Mouse (Mus musculus): ENCODE data around the gene Anp32e. TPM values are rescaled to one million over a fixed set of nuclear protein-coding genes. Genes with fewer than 3 reads are reported as not detected.
A peak's percentile ranks its signal among the peaks of the same experiment; 100 is the strongest.

The Anp32e gene
- polyA plus RNA-seq, 1 experiment, result 123 TPM

DNA sequence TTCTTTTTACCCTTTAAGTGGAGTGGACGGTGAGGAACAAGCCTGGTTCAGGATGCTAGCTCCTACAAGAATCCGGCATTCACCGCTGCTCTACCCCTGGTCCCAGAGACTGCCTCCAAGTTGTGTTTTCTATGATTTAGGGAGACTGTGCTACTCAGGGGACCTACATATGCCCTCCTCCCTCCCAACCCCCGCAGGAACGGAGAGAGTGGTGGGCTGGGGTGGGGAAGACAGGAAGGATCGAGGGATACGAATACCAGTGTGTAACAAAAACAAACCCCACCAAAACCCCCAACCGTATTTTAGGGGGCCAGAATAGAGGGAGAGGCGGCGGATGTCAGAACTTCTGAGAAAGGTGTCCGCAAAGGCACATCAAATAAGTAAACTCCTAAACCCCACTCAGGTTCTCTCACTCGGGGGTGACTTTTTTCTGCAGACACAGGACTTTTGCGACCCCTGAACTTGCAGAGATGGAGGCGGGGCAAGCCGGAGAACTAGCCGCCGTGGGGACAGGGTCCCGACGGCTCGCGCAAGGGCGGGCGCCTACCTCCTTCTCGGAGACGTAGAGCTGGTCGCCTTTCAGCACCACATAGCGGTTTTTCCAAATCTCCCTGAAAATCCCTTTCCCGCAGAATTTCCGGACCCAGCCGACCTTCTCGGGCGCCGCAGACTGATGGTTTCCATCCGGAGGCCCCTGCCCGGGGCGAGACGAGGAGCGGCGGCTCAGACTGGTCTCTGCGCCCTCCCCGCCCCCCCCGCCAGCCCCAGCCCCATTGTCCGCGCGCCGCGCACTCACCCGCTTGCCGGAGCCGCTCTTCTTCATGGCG lies 66.1 kb downstream of the Anp32e start:
- DNase-seq (ENCODE audit: extremely low spot score in 1 of 2, low spot score in 1 of 2), result no peak

DNA sequence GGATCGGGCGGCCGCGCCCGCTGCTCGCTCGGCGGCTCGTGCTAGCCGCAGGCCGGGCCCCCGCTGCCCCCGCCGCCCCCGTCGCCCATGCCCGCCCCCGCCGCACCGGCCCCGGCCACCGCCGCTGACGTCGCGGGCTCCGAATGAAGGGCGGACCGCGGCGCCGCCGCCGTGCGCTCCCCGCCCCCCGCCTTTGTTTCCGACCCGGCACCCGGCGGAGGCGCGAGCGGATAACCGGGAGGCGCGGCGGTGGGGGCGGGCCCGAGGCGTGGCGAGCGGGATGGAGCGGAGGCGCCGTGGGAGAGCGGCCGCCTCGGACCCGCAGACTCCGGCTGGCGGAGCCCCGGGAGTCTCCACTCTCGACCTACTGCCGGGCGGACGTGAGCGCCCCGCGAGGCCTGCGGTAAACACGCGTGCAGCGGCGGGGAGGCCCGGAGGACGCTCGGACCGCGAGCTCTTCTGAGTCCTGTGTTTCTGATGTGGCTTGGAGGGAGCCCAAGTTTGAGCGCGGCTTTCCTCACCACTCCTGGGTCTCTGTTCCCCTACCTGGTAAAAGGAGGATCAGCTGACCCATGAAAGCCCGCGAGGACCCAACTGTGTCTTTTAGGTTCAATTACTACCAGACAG lies 66.9 kb downstream of the Anp32e start, which contains the start of gene Plekho1:
TSS of gene Plekho1 (minus strand) at position 200 of the 627 bp plus-strand sequence.
- peak in 1 of 2 experiments; percentile 71 for DNase-seq (ENCODE audit: extremely low spot score in 1 of 2, low spot score in 1 of 2)

DNA sequence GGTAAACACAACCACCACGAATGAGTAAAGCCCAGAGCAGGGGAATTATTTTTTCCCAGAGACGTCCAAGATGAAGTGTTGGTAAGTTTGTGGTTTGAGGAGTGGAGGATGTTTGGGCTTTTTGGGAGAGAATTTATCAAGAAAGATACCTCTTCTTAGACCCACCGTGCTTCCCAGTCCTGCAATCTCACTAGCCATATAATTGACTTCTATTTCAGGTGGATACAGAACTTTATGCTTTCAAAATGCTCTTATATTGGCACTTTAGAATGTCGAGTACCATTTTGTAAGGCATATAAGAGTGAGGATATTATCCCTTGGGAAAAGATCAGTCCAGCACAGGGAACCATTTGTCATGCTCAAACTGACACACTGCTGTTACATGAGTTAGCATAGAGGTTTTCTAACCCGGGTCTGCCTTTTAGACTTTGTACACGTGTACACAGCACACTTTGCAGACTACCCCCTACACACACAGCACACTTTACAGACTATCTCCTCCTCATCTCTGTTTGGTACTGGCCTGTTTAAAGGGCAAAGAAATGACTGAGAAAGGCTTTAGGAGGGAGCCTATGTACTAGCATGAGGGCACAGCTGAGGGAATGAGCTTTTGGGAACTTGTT lies 67.5 kb downstream of the Anp32e start:
- no peak for DNase-seq (ENCODE audit: extremely low spot score in 1 of 2, low spot score in 1 of 2)

Other genes starting within 250 kb of the Anp32e start
- 3.5 and 4.1 TPM in 2 replicates for gene Adamtsl4, start 241.3 kb upstream of the Anp32e start, polyA plus RNA-seq (2012; rRNA removed)
- 19.9 and 23.0 TPM in 2 replicates for gene Ecm1, start 189.7 kb upstream of the Anp32e start, polyA plus RNA-seq (2012; rRNA removed)
- 37.5 and 38.4 TPM in 2 replicates for gene Tars2, start 169.0 kb upstream of the Anp32e start, polyA plus RNA-seq (2012; rRNA removed)
- gene Rprd2, start 110.4 kb upstream of the Anp32e start, polyA plus RNA-seq (2012; rRNA removed), result 24.6 and 28.5 TPM in 2 replicates
- gene Prpf3, start 73.4 kb upstream of the Anp32e start, polyA plus RNA-seq (2012; rRNA removed), result 35.9 and 36.2 TPM in 2 replicates
- gene Mrps21, start 57.7 kb upstream of the Anp32e start, polyA plus RNA-seq (2012; rRNA removed), result 235 and 288 TPM in 2 replicates
- gene Ciart, start 47.0 kb upstream of the Anp32e start, polyA plus RNA-seq (2012; rRNA removed), result 37.2 and 42.7 TPM in 2 replicates
- 15.0 and 16.2 TPM in 2 replicates for gene BC028528, start 37.2 kb upstream of the Anp32e start, polyA plus RNA-seq (2012; rRNA removed)
- gene Aph1a, start 35.3 kb upstream of the Anp32e start, polyA plus RNA-seq (2012; rRNA removed), result 70.6 and 75.5 TPM in 2 replicates
- 12.8 and 14.6 TPM in 2 replicates for gene Car14, start 24.6 kb upstream of the Anp32e start, polyA plus RNA-seq (2012; rRNA removed)
- gene Plekho1, start 66.8 kb downstream of the Anp32e start, polyA plus RNA-seq (2012; rRNA removed), result 131 and 156 TPM in 2 replicates
- gene Vps45, start 129.2 kb downstream of the Anp32e start, polyA plus RNA-seq (2012; rRNA removed), result 32.7 and 33.0 TPM in 2 replicates
- 16.2 and 17.6 TPM in 2 replicates for gene Otud7b, start 175.3 kb downstream of the Anp32e start, polyA plus RNA-seq (2012; rRNA removed)
- gene Mtmr11, start 232.8 kb downstream of the Anp32e start, polyA plus RNA-seq (2012; rRNA removed), result 21.3 and 25.7 TPM in 2 replicates
- 56.5 and 61.5 TPM in 2 replicates for gene Sf3b4, start 243.1 kb downstream of the Anp32e start, polyA plus RNA-seq (2012; rRNA removed)

Data from frontal cortex, adult 2 months (tissue).